Mouse (Mus musculus): ENCODE measurements around the gene Arid4b. TPM values are rescaled to one million over a fixed set of nuclear protein-coding genes. Genes with fewer than 3 reads are reported as not detected.
"Not testable (repeated sequence)": the region's sequence is repeated elsewhere in the genome, so short reads cannot be mapped to it uniquely, and the experiment has no call there.

Gene Arid4b
- total RNA-seq, 2 experiments from 2014 or later, result 49.3 to 54.6 TPM

DNA sequence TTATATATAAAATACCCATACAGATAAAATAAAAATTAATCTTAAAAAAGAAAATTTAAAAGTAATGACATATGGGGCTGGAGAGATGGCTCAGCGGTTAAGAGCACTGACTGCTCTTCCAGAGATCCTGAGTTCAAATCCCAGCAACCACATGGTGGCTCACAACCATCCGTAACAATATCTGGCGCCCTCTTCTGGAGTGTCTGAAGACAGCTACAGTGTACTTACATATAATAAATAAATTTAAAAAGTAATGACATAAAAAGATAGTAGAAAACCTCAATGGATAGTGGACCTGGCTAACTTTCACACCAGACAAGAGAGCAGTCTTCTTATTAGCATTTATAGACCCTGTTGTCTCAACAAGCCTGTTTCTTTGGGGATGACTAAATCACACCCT is 27.7 kb upstream of the Arid4b start:
- DNase-seq (ENCODE audit: extremely low spot score in 1 of 2, low spot score in 2 of 2); H3K4me3 ChIP-seq; H3K27ac ChIP-seq: not testable (repeated sequence)
- peak; percentile 23 for TF ChIP-seq CTCF (IDR thresholded peaks at IDR 0.05)
- intact Hi-C loops (cut with DNase I), result loop anchor here (10.0 kb wide), 1 partner anchor 81 kb away; the partner anchor contains the start of gene B3galnt2

DNA sequence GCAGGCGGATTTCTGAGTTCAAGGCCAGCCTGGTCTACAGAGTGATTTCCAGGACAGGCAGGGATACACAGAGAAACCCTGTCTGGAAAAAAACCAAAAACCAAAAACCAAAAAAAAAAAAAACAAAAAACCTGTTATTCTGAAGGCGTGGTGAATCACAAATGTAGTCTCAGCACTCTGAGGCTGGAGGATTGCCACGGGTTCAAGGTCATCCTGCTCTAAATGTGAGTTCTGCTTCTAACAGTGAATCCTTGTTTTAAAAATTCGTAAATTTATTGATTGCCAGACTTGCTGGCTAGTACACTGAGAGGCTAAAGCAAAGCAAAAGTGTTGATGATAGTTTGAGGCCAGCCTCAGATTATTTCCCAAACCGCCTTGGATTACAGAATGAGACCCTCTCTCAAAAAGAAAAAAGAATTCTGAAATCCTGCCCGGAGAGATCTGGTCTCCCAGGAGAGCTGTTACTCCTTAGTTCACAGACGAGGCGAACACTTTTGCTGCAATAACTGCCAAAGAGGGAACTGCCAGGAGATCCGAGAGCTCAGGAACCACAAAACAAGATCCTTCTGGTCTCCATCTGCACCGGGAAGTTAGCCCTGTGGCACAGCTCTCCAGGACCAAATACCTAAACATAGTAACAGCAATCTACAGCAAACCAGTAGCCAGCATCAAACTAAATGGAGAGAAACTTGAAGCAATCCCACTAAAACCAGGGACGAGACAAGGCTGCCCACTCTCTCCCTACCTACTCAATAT is 27.0 kb upstream of the Arid4b start:
- no peak for DNase-seq (ENCODE audit: extremely low spot score in 1 of 2, low spot score in 2 of 2)
- TF ChIP-seq CTCF (IDR thresholded peaks at IDR 0.05), result no peak
- Histone ChIP-seq H3K4me3 (no peak overlapping the region), H3K27ac (no peak overlapping the region)
- intact Hi-C loops (cut with DNase I), result loop anchor here (10.0 kb wide), 1 partner anchor 81 kb away; the partner anchor contains the start of gene B3galnt2

DNA sequence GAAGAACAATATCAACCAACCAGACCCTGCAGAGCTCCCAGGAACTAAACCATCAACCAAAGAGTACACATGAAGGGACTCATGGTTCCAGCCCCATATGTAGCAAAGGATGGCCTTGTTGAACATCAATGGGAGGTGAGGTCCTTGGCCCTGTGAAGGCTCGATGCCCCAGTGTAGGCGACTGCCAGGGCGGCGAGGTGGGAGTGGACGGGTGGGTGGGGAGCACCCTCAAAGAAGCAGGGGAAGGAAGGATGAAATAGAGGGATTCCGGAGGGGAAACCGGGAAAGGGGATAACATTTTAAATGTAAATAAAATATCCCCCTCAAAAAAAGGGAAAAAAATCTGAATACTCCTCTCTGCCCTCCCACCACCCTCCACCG is 24.1 kb upstream of the Arid4b start:
- TF ChIP-seq CTCF (IDR thresholded peaks at IDR 0.05), result no peak
- Histone ChIP-seq H3K4me3 (peak overlapping the region; percentile 74), H3K27ac (peak overlapping the region; percentile 99)
- no peak for DNase-seq (ENCODE audit: extremely low spot score in 1 of 2, low spot score in 2 of 2)
- intact Hi-C loops (cut with DNase I), result loop anchor here (2.0 to 10.0 kb wide), 2 partner anchors 24 to 84 kb away; partner anchors contain the start of genes Arid4b, B3galnt2 and Ggps1

DNA sequence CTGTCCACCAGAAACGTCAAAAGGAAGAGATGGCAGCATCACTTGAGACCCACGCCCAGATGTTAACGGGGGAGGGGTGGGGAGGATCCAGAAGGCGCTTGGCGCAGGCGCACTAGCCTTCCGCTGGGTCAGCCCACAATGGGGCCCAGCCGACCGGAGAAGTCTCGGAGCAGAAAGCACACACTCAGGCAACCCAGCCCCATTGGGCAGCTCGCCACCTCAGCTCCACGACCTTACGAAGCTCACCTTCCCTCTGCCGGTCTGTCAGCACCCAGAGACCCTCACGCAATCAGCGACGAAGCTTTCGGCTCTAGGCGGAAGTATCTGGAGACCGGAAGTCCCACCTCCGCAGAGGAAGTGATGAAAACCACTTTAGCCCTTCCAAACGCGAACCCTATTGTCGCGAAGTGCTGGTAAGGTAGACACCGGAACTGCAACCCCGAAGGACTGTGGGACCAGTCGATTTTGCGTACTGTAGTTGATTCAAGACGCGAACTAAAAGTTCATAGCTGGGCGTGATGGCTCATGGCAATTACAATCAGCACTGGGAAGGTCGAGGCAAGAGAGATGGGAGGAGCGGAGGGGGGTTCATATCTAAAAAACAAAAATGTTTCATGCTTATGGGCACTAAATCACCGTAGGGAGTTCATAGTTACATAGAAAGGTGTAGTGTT is 23.6 kb upstream of the Arid4b start, which contains the start of gene Tbce:
Gene Tbce, minus strand, starts transcription at position 347 of the 674 bp plus-strand sequence.
- peak; percentile 35 for TF ChIP-seq CTCF (IDR thresholded peaks at IDR 0.05)
- peak; percentile 89 to 91 for DNase-seq (ENCODE audit: extremely low spot score in 1 of 2, low spot score in 2 of 2)
- Histone ChIP-seq H3K4me3 (peak within 1 kb of the TSS; percentile 74), H3K27ac (peak within 1 kb of the TSS; percentile 99)
- intact Hi-C loops (cut with DNase I), result loop anchor here (2.0 to 10.0 kb wide), 2 partner anchors 23 to 85 kb away; partner anchors contain the start of genes Arid4b, B3galnt2 and Ggps1

GRCm38 (mm10) chr13:14040186-14040585 is 22.8 kb upstream of the Arid4b start:
- DNase-seq (ENCODE audit: extremely low spot score in 1 of 2, low spot score in 2 of 2), result no peak
- no peak for TF ChIP-seq CTCF (IDR thresholded peaks at IDR 0.05)
- H3K4me3 ChIP-seq, result peak overlapping the region; percentile 74
- intact Hi-C loops (cut with DNase I), result no loop called here
- H3K27ac ChIP-seq, result peak overlapping the region; percentile 99

- no peak for DNase-seq (ENCODE audit: extremely low spot score in 1 of 2, low spot score in 2 of 2)
- Histone ChIP-seq H3K27ac (no peak overlapping the region), H3K4me3 (no peak overlapping the region)
- TF ChIP-seq CTCF (IDR thresholded peaks at IDR 0.05), result no peak
- intact Hi-C loops (cut with DNase I), result no loop called here
Measured at GRCm38 (mm10) chr13:14043851-14044250, 19.2 kb upstream of the Arid4b start.

DNA sequence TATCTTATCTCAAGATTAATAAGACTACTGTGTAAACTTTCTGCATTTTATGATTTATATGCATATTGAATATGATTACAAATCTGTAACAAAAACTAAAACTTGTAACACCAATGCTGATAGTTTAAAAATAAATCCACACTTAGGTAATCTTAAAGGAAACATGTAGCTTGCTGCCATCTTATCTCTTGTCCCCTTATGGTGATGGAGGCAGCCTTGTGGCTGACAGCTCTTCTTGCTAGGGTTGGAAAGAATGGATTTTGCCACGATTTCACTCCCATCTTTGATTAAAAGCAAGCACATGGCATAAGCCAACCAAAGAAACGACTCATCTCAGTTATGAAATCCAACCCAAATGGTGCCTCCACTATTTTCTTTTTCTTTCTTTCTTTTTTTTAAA is 18.5 kb upstream of the Arid4b start:
- Histone ChIP-seq H3K4me3 (no peak overlapping the region), H3K27ac (no peak overlapping the region)
- DNase-seq (ENCODE audit: extremely low spot score in 1 of 2, low spot score in 2 of 2), result no peak
- intact Hi-C loops (cut with DNase I), result no loop called here
- no peak for TF ChIP-seq CTCF (IDR thresholded peaks at IDR 0.05)

DNA sequence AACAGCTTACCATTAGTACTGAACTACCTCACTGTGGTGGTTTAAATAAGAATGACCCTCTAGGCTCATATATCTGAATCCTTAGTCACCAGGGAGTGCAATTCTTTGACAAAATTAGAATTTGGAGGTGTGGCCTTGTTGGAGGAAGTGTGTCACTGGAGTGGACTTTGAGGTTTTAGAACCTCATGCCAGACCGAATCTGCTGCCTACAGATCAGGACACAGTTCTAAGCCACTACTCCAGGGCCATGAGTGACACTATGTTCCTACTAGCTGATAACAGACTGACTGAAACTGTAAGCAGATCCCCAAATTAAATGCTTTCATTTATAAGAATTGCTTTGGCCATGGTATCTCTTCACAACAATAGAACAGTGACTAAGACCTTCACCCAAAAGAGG is 13.2 kb upstream of the Arid4b start:
- intact Hi-C loops (cut with DNase I), result loop anchor here (5.0 kb wide), 1 partner anchor 567 kb away; no protein-coding TSS in a partner anchor

GRCm38 (mm10) chr13:14056801-14057200 is 6.2 kb upstream of the Arid4b start:
- TF ChIP-seq CTCF (IDR thresholded peaks at IDR 0.05), result no peak
- intact Hi-C loops (cut with DNase I), result no loop called here

More for the DNA sequence above, 13.2 kb upstream of the Arid4b start:
- TF ChIP-seq CTCF (IDR thresholded peaks at IDR 0.05), result no peak
- DNase-seq (ENCODE audit: extremely low spot score in 1 of 2, low spot score in 2 of 2), result no peak
- H3K4me3 ChIP-seq, result no peak overlapping the region
- H3K27ac ChIP-seq, result no peak overlapping the region

DNA sequence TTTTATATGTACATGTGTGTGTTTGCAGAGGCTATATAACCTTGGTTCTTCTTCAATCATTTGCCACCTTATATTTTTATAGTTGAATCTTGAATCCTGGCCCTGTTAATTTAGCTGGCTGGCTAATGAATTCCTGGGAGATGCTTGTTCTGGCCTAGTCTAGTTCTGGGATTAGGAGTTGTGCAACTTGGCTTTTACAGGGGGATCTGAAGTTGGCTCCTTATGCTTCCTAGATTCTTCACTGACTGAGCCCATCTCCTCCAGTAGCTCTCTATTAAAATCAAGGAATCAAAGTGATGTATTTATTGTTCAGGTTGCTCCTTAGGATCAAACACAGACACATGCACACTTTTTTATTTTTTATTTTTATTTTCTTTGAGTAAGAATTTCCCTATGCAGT is 3.5 kb upstream of the Arid4b start:
- no peak for TF ChIP-seq CTCF (IDR thresholded peaks at IDR 0.05)
- DNase-seq (ENCODE audit: extremely low spot score in 1 of 2, low spot score in 2 of 2), result no peak
- Histone ChIP-seq H3K4me3 (no peak overlapping the region), H3K27ac (no peak overlapping the region)
- intact Hi-C loops (cut with DNase I), result no loop called here

More at GRCm38 (mm10) chr13:14056801-14057200, 6.2 kb upstream of the Arid4b start:
- no peak overlapping the region for H3K27ac ChIP-seq
- H3K4me3 ChIP-seq, result no peak overlapping the region
- DNase-seq (ENCODE audit: extremely low spot score in 1 of 2, low spot score in 2 of 2), result no peak

DNA sequence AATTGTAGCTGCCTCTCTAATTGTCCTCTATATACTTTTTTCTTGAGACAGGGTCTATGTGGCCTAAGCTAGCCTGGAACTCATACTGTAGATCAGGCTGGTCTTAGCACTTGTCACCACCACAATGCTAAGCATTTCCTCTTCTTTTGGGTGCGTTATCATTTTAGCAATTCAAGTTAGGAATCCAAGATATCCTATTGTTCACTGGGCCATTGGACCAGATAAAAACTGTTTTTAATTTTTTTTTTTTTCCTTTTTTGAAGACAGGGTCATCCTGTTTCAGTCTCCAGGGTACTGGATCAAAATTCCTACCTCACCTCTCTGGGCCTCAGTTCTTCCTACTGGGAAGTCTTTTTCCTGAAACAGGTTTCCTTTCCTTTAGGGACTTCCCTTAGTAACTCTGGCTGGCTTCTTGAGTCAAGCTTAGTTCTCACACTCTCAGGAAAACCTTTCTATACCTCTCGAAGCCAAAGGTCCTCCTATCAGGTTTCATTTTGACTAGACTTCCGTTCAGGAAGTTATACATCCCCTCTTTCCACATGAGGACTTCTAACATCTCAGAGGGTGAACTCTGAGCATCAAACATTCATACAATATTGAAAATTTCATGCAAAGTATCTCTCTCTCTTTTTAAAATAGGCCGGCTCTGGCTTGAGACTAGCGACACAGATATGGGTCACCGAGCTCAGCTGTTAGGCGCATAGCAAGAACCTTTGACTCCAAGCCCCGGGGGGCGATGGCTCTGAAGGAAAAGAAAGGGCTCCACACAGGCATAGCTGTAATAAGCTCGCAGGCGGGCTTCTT is 621 bp upstream of the Arid4b start:
- intact Hi-C loops (cut with DNase I), result loop anchor here (2.0 kb wide), 1 partner anchor 24 kb away; the partner anchor contains the start of gene Tbce
- no peak for TF ChIP-seq CTCF (IDR thresholded peaks at IDR 0.05)
- H3K27ac ChIP-seq, result peak overlapping the region; percentile 98
- DNase-seq (ENCODE audit: extremely low spot score in 1 of 2, low spot score in 2 of 2), result no peak
- H3K4me3 ChIP-seq, result peak overlapping the region; percentile 75

Data from left cerebral cortex, adult 2 months (tissue).